Mouse (Mus musculus) liver, postnatal 0 days (tissue): ENCODE measurements around the gene Rrn3.
"Not testable (repeated sequence)": the region's sequence is repeated elsewhere in the genome, so short reads cannot be mapped to it uniquely, and the experiment has no call there.

Experiments used
- CTCF ChIP-seq: sonication (generic); IDR thresholded peaks from 2 replicates; pipeline ENCODE4 v1.5.1; 2016; ENCODE audit warnings: antibody characterized with exemption, low read depth
- EP300 ChIP-seq: IDR thresholded peaks from 2 replicates; pipeline ENCODE4 v1.6.1; 2016; ENCODE audit warnings: antibody characterized with exemption, low read depth, mild to moderate bottlenecking

DNA sequence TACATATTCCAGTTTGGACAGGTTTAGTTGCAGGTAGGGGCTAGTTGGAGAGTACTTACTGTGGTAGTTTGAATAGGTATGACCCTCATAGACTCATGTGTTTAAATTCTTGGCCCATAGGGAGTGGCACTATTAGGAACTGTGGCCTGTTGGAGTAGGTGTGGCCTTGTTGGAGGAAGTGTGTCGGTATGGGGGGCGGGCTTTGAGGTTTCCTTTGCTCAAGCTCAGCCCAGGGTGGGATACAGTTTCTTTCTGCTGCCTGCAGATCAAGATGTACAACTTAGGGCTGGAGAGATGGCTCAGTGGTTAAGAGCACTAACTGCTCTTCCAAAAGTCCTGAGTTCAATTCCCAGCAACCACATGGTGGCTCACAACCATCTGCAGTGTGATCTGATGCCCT is 12.9 kb downstream of the Rrn3 start:
- not testable (repeated sequence) for TF ChIP-seq CTCF, EP300
